Mouse (Mus musculus): Measurements from ENCODE around the gene Zfp92. TPM values are rescaled to one million over a fixed set of nuclear protein-coding genes. Genes with fewer than 3 reads are reported as not detected.

Zfp92 gene
- total and polyA plus RNA-seq, 3 experiments: 0.04 TPM; not detected in 2

DNA sequence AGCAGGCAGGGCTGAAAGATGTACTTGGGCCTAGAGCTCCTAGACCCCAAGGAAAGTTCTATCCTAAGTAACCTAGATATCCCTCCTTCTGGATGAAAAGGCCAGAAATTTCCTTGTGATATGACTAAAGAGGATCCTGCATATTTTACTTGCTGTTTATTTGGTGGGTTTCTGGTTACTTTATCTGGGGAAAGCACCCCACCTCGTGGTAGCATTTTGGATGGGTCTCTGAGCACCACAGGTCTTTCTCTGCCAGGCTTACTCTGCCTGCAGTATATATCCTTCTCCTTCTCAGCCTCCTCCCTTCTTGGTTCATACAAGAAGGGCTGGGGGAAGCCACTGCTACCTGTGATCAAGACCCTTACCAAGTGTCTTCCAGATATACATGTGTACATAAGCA is 1.9 kb downstream of the Zfp92 start:
- Histone ChIP-seq H3K4me1 (ENCODE audit: control insufficient read depth in 1 of 2, insufficient read depth in 2 of 2) (no peaks in the 10 kb centered on the region), H3K4me2 (ENCODE audit: insufficient read depth, low read depth, poor library complexity, severe bottlenecking) (no peak overlapping the region), H3K27me3 (replicated peaks) (no peaks in the 10 kb centered on the region), H3K4me3 (replicated peaks in 1 of 3; ENCODE audit: low read depth in 2 of 3, low read length in 2 of 3, poor library complexity in 1 of 3) (no peak overlapping the region), H3K9me3 (replicated peaks; ENCODE audit: low read length) (no peaks in the 10 kb centered on the region), H3K9ac (ENCODE audit: insufficient read depth, low read depth) (no peak overlapping the region), H3K36me3 (replicated peaks in 1 of 2; ENCODE audit: control insufficient read depth in 1 of 2, insufficient read depth in 1 of 2, low read length in 1 of 2) (no peaks in the 10 kb centered on the region), H3K27ac (ENCODE audit: insufficient read depth, low read depth) (no peak overlapping the region), H3K79me2 (replicated peaks; ENCODE audit: control insufficient read depth, extremely low read depth, insufficient read depth, poor library complexity, severe bottlenecking) (no peaks in the 10 kb centered on the region)
- dilution Hi-C loops (cut with MboI; ENCODE audit: extremely low pct_ligation_motif_present, extremely low pct_unique_long_range_greater_than_20kb, low sequenced_read_pairs): no loop called here
- in situ Hi-C loops (cut with MboI; ENCODE audit: low pct_ligation_motif_present, low pct_unique_long_range_greater_than_20kb, low sequenced_read_pairs): loop anchor here (25.0 kb wide), 2 partner anchors 100 to 175 kb away; partner anchors contain the start of genes F8a and Xlr4c
- DNase-seq (ENCODE audit: extremely low read depth): peak; percentile 4
- TF ChIP-seq CTCF (conservative IDR thresholded peaks at IDR 0.05 in 1 of 2, IDR thresholded peaks at IDR 0.05 in 1 of 2; ENCODE audit: low read depth in 2 of 2, low read length in 2 of 2): peak in 1 of 2 experiments; percentile 50; a peak in 2 of 4 replicates
- no peak for TF ChIP-seq UBTF (IDR thresholded peaks at IDR 0.05; ENCODE audit: low read depth, low read length)
- TF ChIP-seq POLR2A (IDR thresholded peaks at IDR 0.05; ENCODE audit: low read depth, low read length): no peak
- no peak for TF ChIP-seq JUND (conservative IDR thresholded peaks at IDR 0.05; ENCODE audit: low read depth, low read length)
- TF ChIP-seq ELF1 (IDR thresholded peaks at IDR 0.05; ENCODE audit: low read depth, low read length): no peak
- no peak for TF ChIP-seq KAT2A (IDR thresholded peaks at IDR 0.05; ENCODE audit: insufficient replicate concordance, low read length)
- peak; percentile 51 for TF ChIP-seq RAD21 (IDR thresholded peaks at IDR 0.05; ENCODE audit: low read depth, low read length)
- no peak for TF ChIP-seq IRF4 (IDR thresholded peaks at IDR 0.05; ENCODE audit: low read depth, low read length)
- TF ChIP-seq SMC3 (IDR thresholded peaks at IDR 0.05; ENCODE audit: low read depth, low read length): peak; percentile 37; the same call in 1 of the 2 replicates

DNA sequence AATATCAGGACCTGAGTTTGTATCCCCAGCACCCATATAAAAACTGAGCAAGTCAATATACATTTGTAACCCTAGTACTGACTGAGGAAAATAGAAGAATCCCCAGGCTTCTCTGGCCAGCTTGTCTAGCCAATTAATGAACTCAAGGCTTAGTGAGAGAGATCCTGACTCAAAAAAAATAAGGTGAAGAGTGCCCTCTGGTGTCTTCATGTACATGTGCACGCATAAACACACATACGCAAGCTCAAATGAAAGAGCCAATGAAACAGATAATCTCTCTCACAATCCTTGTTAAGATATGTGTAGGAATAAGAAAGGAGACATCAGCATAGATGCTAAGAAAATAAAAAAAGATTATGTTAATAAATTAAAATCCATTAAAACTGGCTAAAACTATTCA is 19.1 kb downstream of the Zfp92 start:
- Histone ChIP-seq H3K27me3 (replicated peaks) (no peaks in the 10 kb centered on the region), H3K27ac (ENCODE audit: insufficient read depth, low read depth) (no peak overlapping the region), H3K9ac (ENCODE audit: insufficient read depth, low read depth) (no peak overlapping the region), H3K4me1 (ENCODE audit: control insufficient read depth in 1 of 2, insufficient read depth in 2 of 2) (no peaks in the 10 kb centered on the region), H3K79me2 (replicated peaks; ENCODE audit: control insufficient read depth, extremely low read depth, insufficient read depth, poor library complexity, severe bottlenecking) (no peaks in the 10 kb centered on the region), H3K36me3 (replicated peaks in 1 of 2; ENCODE audit: control insufficient read depth in 1 of 2, insufficient read depth in 1 of 2, low read length in 1 of 2) (peaks cover 0 to 6% of the 10 kb centered on the region in 2 experiments), H3K4me3 (replicated peaks in 1 of 3; ENCODE audit: low read depth in 2 of 3, low read length in 2 of 3, poor library complexity in 1 of 3) (no peak overlapping the region), H3K9me3 (replicated peaks; ENCODE audit: low read length) (no peaks in the 10 kb centered on the region), H3K4me2 (ENCODE audit: insufficient read depth, low read depth, poor library complexity, severe bottlenecking) (no peak overlapping the region)
- dilution Hi-C loops (cut with MboI; ENCODE audit: extremely low pct_ligation_motif_present, extremely low pct_unique_long_range_greater_than_20kb, low sequenced_read_pairs) (no loop called here), in situ Hi-C loops (cut with MboI; ENCODE audit: low pct_ligation_motif_present, low pct_unique_long_range_greater_than_20kb, low sequenced_read_pairs) (loop anchor here (25.0 kb wide), 1 partner anchor 418 kb away; no protein-coding TSS in a partner anchor)
- DNase-seq (ENCODE audit: extremely low read depth): peak; percentile 37
- peak; percentile 39 for TF ChIP-seq ZC3H11A (IDR thresholded peaks at IDR 0.05; ENCODE audit: low read depth, low read length)
- TF ChIP-seq MAFK (IDR thresholded peaks at IDR 0.05; ENCODE audit: insufficient replicate concordance, low read length): no peak
- TF ChIP-seq CTCF (conservative IDR thresholded peaks at IDR 0.05 in 1 of 2, IDR thresholded peaks at IDR 0.05 in 1 of 2; ENCODE audit: low read depth in 2 of 2, low read length in 2 of 2): peak in 1 of 2 experiments; percentile 67; a peak in 2 of 4 replicates
- no peak for TF ChIP-seq BHLHE40 (IDR thresholded peaks at IDR 0.05; ENCODE audit: low read depth, low read length)
- TF ChIP-seq GABPA (IDR thresholded peaks at IDR 0.05; ENCODE audit: insufficient replicate concordance, low read depth, low read length): no peak
- TF ChIP-seq TBP (conservative IDR thresholded peaks at IDR 0.05; ENCODE audit: low read depth, low read length): no peak
- peak; percentile 73 for TF ChIP-seq SMC3 (IDR thresholded peaks at IDR 0.05; ENCODE audit: low read depth, low read length)
- TF ChIP-seq RAD21 (IDR thresholded peaks at IDR 0.05; ENCODE audit: low read depth, low read length): peak; percentile 66
